Mouse (Mus musculus) lung, postnatal 0 days (tissue): ENCODE measurements around the gene Sp1.

ENCODE experiments used
- CTCF ChIP-seq: IDR thresholded peaks from 2 replicates; pipeline ENCODE4 v1.5.1; 2016; ENCODE audit warnings: antibody characterized with exemption, mild to moderate bottlenecking
- EP300 ChIP-seq: IDR thresholded peaks from 2 replicates; pipeline ENCODE4 v1.6.1; 2016; ENCODE audit warnings: antibody characterized with exemption, mild to moderate bottlenecking, control low read depth

GRCm38 (mm10) chr15:102471727-102472126 is 65.8 kb downstream of the Sp1 start:
- TF ChIP-seq CTCF (no peak), EP300 (no peak)
